Mouse (Mus musculus): ENCODE measurements at regions not wholly inside any gene's neighbourhood (a gene's known extent, or its start where the extent isn't known, plus 50 kb on each side); places are given as distances from the start of the nearest gene placed in this dataset.
"Not testable (repeated sequence)": the region's sequence is repeated elsewhere in the genome, so short reads cannot be mapped to it uniquely, and the experiment has no call there.

DNA sequence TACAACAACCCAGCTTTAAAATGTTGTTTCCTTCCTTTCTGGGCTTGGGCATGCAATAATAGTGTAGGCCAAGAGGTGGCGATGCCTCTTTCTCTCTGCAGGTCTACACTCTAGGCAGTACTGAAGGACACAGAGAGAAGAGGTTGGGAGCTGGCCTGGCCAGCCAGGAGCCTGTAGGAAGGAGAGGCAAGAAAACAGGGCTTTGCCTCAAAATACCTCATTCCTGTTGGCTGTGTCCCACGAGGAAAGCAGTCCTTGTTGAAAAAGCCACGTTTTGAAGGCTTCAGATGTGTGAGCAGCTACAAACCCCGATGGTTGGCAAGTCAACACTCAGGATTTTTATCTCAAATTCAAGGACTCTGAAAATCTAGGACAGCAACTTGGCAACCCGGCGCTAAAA is 90.9 kb upstream of the Max start:
- peak; percentile 40 for DNase-seq

DNA sequence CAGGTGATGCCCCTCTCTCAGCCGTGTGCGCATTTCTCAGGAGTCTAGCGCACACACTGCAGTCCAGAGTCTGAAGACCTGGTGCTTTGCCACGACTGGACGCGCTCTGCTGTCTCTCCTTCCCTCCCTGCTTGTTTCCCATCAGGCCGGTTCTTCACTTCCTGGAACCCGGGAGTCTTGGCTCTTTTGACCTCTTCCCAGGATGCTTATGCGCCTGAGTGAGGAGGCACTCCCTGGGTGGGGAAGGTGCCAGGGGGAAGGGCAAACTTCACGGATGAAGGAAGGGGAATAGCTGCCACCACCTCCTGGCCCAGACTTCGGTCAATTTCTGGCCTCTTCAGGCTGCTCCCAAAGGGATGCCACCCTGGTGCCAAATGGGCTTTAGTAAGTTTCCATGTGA is 86.4 kb upstream of the Max start:
- DNase-seq = no peak

DNA sequence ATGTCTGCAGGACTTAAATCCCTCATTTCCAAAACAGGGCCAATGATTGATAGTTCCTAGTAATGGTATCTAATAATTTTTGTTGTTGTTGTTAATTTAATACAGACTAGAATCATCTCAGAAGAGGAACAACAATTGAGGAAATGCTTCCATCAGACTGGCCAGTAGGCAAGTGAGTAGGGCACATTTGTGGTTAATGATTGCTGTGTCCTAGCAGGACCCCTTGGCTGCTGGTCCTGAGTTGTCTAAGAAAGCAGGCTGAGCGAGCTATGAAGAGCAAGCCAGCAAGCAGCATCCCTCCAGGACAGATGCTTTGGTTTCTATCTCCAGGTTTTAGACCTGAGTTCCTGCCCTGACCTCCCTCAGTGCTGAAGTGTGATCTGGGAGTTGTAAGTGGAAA is 85.3 kb upstream of the Max start:
- DNase-seq = no peak

DNA sequence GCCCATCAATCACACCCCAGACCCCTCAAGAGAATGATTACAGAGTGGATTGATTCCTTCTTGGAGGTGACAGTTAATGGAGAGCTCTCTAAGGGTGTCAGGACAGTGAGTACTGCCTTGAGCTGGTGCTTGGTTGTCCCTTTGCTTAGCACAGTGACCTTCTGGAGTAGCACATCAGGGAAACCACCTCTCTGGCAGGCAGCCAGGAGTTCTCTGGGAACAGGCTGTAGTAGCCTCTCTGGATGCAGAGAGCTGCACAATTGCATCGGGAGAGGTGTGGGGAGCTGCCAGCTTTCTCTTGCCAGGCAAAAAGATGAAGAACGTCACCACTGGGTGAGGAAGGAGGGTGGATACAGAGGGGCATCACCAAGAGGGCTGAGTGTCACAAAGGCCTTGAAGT is 84.0 kb upstream of the Max start:
- DNase-seq = no peak

DNA sequence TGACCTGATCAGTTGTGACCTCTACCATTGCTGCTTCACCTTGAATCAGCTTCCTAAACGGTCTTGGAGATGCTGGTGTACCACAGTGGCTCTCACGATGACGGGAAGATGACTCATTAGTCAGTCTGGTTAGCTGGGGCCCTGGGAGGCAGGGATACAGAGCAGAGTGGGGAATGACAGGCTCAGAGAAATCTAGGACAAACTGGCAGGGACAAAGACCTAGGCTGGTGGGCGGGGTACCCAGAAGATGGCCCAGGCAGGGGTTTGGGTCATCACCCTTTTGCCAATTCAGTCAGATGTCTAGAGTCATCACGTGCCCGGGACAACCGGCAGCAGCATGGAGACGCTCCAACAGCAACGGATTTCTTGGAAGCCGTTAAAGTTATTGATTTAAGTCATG is 83.4 kb upstream of the Max start:
- DNase-seq = no peak

DNA sequence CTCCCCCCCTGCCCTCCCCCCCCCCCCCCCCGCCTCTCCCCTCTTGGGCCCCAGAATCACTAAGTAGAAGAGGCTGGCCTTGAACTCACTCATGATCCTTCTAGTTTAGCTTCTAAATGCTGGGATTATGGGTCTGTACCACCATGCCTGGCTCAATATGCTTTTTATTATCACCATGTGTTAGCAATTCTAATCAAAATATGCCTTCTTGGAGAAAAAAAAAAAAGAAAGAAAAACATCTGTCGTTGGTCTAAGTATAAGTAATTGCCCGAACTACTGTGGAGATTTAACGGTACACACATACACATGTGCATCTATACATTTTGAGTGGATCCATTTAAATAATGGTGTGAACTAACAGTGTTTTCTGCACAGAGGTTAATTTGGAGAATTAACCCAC is 80.4 kb upstream of the Max start:
- DNase-seq = no peak

DNA sequence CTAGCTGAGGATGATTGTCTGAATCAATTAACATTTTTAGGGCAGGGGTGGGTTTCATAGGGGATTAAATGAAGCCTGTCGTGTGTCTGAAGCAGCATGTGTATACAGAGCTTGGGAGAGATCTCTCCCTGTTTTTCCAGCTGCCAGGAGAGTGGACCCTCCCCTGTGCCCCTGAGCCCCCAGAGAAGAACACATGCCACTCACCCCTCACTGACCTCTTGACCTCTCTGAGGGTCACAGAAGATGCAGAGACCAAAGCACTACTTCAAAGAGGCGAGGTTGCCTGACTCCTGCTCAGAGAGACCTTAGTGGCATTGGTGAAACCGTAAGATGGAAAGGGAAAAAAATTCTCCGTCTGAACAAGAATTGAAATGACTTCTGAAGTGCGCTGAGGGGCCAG is 79.1 kb upstream of the Max start:
- DNase-seq = no peak

DNA sequence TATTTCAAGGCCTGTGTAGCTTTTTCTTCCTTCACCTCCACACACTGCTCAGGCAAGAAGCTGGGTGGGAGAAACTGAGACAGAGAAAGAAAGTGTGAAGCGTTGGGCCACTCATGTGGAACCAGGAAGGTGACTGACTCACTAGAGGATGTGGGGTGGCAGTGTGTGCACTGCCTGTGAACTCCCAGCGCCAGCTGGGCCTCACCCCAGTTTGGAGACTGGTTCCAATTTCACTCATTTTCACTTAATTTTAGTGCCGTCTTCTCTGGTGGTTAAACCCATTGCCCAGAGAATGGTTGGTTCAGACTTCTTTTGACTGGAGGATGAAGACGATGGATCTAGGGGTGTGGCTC is 77.9 kb upstream of the Max start:
- DNase-seq = no peak

DNA sequence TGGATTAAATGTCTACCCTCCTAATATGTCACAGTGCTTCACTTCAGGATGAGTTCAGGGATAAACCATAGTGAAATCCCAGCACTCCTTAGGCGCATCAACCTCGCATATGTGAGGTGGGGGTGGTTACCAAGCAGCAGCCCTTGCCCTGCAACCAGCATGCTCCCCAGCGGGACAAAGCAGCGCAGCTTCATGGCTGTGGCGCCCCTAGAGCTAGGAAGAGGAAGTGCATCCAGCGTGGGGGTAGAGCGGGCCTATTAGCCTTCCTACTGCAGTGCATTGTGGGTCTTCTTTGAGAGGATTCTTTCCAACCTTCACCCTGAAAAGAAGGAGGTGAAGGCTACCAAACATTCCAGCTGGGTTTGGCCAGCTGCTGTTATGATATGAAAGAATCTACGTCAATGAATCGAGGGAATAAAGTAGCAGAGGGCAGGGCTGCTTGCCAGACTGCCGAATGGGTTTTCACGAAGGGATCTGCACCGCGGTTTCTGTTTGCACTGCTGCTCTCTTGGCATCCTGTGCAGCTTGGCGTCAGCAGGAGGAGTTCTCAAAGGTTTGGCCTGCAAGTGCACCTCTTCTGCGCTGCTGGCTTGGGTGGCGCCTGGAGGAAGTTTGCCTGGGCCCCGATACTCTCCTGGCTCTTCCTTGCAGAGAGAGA is 77.4 kb upstream of the Max start:
- DNase-seq = no peak

DNA sequence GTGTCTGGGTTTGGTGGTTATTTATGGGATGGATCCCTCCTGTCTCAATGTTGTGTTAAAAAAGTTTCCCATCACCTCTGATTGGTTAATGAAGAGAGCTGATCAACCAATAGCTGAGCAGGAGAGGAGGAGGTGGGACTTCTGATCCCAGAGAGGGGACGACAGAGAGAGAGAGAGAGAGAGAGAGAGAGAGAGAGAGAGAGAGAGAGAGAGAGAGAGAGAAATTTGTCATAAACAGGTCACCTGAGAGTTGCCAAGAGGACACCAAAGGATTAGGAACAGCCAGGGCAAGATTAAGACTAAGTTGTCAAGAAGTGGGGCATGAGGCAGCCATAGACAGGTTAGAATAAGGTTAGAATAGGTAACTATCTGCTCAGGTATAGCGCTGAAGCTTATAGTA is 73.7 kb upstream of the Max start:
- no peak for DNase-seq

DNA sequence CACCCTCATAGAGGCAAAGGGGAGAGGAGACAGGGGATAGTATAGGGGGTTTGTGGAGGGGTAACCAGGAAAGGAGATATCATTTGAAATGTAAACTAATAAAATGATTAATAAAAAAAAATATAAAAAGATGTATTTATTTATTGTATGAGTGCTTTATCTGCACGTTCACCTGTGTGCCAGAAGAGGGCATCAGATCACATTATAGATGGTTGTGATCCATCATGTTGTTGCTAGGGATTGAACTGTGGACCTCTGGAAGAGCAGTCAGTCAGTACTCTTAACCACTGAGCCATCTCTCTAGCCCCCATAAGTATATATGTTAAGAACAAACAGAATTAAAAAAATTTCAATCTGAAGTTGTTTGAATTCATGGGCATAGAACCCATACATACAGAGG is 69.4 kb upstream of the Max start:
- no peak for DNase-seq

DNA sequence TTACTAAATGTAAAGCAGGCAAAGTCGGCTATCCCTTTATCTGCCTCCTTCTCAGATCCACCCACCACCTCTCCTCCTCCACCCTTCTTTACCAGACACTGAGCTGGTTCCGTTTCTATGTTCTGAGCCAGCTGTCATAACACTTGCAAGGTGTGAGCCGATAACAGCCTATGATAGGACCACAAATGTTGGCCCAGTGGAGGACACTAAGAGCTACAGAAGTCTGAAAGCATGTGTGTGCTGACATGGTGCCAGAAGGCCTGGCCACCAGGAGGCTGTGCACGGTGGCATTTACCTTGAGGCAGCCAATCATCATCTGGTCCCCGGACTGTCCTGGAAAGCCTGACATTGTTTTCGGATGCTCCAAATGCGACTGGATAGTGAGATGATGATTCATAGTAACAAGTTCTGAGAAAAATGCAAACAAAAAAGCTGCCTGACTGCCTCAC is 63.5 kb upstream of the Max start:
- DNase-seq = peak; percentile 43

DNA sequence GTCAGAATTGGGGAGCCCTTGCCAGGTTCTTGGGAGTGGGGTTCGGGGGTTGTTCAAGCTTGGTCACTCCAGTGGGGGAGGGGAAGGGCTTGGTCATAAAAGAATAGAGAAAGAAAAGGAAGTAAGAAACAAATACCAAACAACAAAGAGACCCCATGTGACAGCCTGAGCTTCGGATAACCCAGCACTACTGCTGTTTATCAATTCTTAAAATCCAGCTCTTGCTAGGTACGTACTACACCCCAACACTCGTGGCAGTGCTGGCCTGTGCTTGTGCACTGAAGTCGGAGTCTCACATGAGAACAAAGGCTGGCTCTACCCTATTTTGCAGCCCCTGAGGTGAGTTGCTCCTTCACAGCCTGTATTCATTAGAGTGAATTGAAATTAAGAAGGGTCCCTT is 60.5 kb upstream of the Max start:
- no peak for DNase-seq

DNA sequence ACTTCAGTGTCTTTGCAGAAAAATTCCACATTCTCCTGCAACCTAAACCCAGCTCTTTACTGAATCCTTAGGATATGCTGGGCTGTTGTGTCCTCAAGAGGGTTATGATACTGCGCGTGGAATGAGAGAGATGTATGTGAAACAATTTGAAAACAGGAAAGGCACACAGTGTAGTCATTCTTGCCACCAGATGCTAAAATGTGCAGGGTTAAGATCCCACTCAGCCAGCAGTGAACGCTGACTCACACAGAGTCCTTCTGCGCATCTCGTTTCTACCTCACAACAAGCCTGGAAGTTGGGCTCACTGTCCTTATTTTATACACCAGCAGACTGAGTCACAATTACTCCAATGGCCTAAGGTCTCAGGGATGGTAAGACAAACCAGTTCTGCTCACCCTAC is 59.9 kb upstream of the Max start:
- no peak for DNase-seq

DNA sequence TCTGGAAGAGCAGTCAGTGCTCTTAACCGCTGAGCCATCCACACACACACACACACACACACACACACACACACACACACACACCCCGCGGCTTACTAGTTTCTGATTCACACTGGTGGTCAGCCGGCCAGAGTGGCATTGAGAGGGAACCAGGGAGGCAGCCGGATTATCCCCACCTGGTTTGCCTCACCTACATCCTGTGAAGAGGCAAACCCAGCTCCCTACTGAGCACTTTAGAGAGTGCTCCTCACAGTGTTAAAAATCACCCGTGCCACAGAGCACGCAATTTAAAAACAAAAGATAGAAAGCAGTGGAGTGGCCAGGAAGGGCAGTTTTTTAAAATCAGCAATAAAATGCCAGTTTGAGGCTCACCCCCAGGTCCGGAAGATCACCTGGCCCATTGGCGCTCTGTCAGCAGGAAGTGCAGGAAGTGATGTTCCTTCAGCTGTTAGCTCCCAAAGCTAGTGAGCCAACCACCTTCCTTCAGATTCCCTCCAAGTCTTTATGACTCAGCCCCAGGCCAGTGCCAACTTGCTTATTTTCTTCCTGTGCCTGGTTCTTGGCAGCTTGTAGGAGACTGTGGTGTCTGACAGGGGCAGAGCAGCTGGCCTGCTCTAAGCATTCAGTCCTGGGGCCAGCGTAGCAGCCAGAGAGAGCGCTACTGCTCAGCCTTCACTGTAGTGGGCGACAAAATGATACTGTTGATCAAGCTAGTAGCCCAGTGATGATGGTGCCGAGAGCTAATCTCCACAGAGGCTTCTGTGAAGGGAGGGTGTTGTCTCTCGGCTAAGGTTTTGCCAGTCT is 57.9 kb upstream of the Max start:
- DNase-seq = peak; percentile 65

DNA sequence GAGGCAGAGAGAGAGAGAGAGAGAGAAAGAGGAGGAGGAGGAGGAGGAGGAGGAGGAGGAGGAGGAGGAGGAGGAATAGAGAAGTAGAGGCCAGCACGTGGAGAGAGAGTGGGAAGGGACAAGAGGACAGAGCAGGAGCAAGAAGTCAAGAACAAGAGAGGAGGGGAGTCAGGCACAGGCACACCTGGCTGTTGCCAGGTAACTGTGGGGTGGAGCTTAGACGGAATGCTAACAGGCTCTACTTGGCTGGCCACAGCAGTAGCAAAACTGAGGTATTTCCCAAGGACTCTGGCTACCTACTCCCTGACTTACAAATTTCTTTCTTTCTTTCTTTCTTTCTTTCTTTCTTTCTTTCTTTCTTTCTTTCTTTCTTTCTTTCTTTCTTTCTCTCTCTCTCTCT is 57.1 kb upstream of the Max start:
- DNase-seq = not testable (repeated sequence)

DNA sequence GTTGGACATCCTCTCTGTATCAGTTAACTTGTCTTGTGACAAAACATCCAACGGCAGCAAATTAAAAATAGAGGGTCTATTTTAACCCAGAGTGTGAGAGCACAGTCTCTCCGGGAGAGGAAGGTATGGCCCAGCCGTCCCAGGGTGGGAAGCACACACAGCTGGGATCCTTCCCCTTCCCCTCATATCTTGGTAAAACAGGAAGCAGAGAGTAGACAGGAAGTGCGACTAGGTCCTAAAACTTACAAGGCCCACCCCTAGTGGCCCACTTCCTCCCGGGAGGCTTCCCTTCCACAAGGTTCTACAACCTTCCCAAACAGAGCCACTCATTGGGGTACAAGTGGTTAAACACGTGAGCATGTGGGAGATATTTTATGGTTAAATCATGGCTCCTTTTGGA is 56.4 kb upstream of the Max start:
- no peak for DNase-seq

DNA sequence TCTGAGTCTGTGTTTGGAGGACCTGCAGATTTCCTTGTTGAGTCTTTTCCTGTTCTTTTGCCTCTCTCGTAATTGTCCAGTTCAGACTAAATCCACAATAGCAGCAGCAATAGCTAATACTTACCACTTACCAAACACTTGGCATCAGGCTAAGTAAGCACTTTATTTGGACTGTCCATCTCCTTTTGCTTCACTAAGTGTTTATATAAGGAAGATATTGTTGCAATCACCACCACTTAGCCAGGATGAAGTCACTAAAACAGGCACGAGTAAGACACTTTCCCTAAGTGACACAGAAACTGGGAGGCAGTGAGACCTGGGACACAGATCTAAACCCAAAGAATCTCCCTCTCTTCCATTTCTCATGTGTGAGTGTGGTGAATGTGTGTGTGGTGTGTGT is 52.9 kb upstream of the Max start:
- no peak for DNase-seq

Data from right cerebral cortex, postnatal 25 days (tissue).